Mouse (Mus musculus) adrenal gland, adult 18-20 months (tissue): ENCODE results near the gene Usf3. TPM values are rescaled to one million over a fixed set of nuclear protein-coding genes. Genes with fewer than 3 reads are reported as not detected.

Experiments
- DNase-seq, 2 experiments: peaks; one replicate each; pipeline ENCODE4 v3.0.0; 2021 to 2022; ENCODE audit warnings: low spot score in 2 of 2
- long read RNA-seq, 2 experiments: library from polyadenylated mRNA; stranded (forward); transcript quantifications; one replicate each; pipeline ENCODE4 v2.0.0; 2021
- total RNA-seq, 2 experiments: library from RNA; stranded (reverse); gene quantifications; 1 replicate in 1 of 2; 2 replicates in 1 of 2; pipeline ENCODE4 v1.2.3; 2021

Gene Usf3
- 10 to 100 TPM; 18.8 to 20.7 TPM for total RNA-seq
- long read RNA-seq, experiment 1 = 0 reads
- long read RNA-seq, experiment 2, partial matches to known transcripts = 1 of 4 reads
- long read RNA-seq, experiment 2, other reads (novel, unspliced or antisense) = 3 of 4 reads

- DNase-seq = peak; percentile 67 to 72
These were observed at the start of gene Usf3 for GRCm38 (mm10) chr16:44173155-44173941. TSS of gene Usf3 (plus strand) at chr16:44173246.

- no peak for DNase-seq
These were observed 49.3 kb upstream of the Usf3 start for GRCm38 (mm10) chr16:44123786-44124185.

GRCm38 (mm10) chr16:44124713-44125112 is 48.3 kb upstream of the Usf3 start:
- no peak for DNase-seq

GRCm38 (mm10) chr16:44125436-44125835 is 47.6 kb upstream of the Usf3 start:
- DNase-seq = no peak

GRCm38 (mm10) chr16:44126437-44126836 is 46.6 kb upstream of the Usf3 start:
- DNase-seq = no peak

GRCm38 (mm10) chr16:44132300-44132699 is 40.7 kb upstream of the Usf3 start:
- DNase-seq = no peak

- no peak for DNase-seq
These were observed 39.9 kb upstream of the Usf3 start for GRCm38 (mm10) chr16:44133187-44133586.

- DNase-seq = no peak
These were observed 36.5 kb upstream of the Usf3 start for GRCm38 (mm10) chr16:44136511-44137021.

GRCm38 (mm10) chr16:44138377-44138978 is 34.6 kb upstream of the Usf3 start:
- DNase-seq = peak in 1 of 2 experiments; percentile 72

GRCm38 (mm10) chr16:44138979-44139535 is 34.0 kb upstream of the Usf3 start:
- peak; percentile 64 to 81 for DNase-seq

GRCm38 (mm10) chr16:44139536-44140185 is 33.4 kb upstream of the Usf3 start, which contains the start of the genes Atp6v1a and Naa50:
TSS of gene Atp6v1a (minus strand) at chr16:44139705.
TSS of gene Naa50 (plus strand) at chr16:44139830.
- peak; percentile 90 to 94 for DNase-seq

GRCm38 (mm10) chr16:44140186-44140787 is 32.8 kb upstream of the Usf3 start:
- DNase-seq = peak; percentile 62 to 70

GRCm38 (mm10) chr16:44141483-44141882 is 31.6 kb upstream of the Usf3 start:
- DNase-seq = no peak

GRCm38 (mm10) chr16:44149002-44149767 is 23.9 kb upstream of the Usf3 start:
- no peak for DNase-seq

GRCm38 (mm10) chr16:44154497-44155057 is 18.5 kb upstream of the Usf3 start:
- no peak for DNase-seq

- DNase-seq = no peak
These were observed 13.7 kb upstream of the Usf3 start for GRCm38 (mm10) chr16:44159325-44159724.

- no peak for DNase-seq
These were observed 9.2 kb upstream of the Usf3 start for GRCm38 (mm10) chr16:44163831-44164230.

- DNase-seq = no peak
These were observed 7.9 kb upstream of the Usf3 start for GRCm38 (mm10) chr16:44165182-44165581.

- no peak for DNase-seq
These were observed 4.1 kb upstream of the Usf3 start for GRCm38 (mm10) chr16:44168990-44169389.
